Mouse (Mus musculus) CD4-positive, CD25-positive, alpha-beta regulatory T cell, adult 4 months (primary cell): ENCODE data around the gene Insm2. TPM values are rescaled to one million over a fixed set of nuclear protein-coding genes. Genes with fewer than 3 reads are reported as not detected.

Source experiments
- ATAC-seq: one replicate; pipeline ENCODE4 v1.8.0; 2017
- polyA plus RNA-seq, 2 experiments: library from polyadenylated mRNA; unstranded; fragments of 100-300 nt; shearing (Covaris generic); gene quantifications; one replicate each; pipeline ENCODE4 v1.2.1; 2017

Insm2 gene
- polyA plus RNA-seq, 2 experiments from 2014 or later, result 0.20 TPM; not detected in 1

DNA sequence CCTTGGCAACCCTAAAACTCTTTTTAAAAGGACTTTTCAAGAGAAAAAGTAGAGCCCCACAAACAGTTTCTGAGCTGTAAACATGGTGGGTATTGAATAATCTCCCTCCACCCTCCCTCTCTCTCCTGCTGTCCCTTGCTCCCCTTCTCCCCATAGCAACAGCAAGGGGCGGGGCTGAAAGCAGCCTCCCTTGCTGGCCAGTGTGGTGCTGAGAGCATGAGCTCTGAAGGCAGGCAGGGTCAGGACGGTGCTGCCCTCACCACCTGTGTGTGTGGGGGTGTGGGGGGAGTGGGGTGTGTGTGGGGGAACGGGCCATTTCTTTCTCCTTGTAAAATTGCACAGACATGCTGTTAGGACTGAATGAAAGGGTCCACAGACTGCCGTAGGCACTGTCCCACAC is 8.7 kb downstream of the Insm2 start:
- ATAC-seq, result no peak

GRCm38 (mm10) chr12:55610812-55611211 is 11.6 kb downstream of the Insm2 start:
- no peak for ATAC-seq

DNA sequence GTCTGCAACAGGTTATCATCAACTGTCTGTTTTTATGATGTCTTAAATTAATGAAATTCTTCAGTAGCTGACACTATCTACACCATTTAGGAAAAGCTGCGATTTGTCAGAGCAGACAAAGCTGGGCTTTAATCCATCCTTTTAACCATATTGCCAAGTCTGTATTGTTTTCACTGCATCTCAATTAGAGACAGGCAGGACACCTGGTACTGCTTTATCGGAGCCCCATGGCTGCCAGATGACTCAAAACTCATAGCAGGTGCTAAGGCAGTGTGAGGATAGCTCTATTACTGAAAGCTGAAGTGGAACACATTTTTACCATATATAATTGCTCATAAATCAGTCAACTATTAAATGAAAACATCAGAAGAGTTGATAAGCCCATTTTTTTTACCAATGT is 21.1 kb downstream of the Insm2 start:
- no peak for ATAC-seq

DNA sequence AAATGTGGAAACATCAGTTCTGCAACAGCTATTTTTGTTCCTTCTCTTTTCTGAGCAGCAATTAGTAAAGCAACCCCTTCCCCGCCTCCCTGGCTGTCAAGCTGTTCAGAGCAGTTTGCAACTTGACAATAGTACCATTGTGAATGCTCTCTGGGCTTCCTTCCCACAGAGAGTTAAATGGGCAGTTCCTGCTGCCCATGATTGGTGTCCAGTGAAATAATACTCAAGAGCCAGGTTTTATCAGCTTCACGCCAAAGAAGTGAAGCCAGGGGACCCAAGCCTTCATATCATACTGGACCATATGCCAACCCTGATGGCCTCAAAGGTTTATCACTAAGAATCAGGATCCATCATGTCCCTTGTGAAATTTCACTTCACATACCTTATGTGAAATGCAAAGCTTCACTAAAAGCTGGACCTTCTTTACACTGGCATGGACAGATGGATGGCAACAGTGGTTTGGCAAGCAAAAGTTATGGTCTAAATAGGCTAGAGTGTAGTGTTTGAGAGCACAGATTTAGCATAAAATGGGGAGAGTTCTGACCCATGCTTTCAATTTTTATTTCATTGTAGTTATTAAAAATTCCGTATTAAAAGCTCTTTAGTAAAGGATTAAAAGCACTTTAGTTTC is 23.5 kb downstream of the Insm2 start:
- ATAC-seq, result no peak

GRCm38 (mm10) chr12:55623254-55623653 is 24.0 kb downstream of the Insm2 start:
- ATAC-seq, result no peak

- ATAC-seq, result no peak
Measured at GRCm38 (mm10) chr12:55626711-55627110, 27.5 kb downstream of the Insm2 start.

DNA sequence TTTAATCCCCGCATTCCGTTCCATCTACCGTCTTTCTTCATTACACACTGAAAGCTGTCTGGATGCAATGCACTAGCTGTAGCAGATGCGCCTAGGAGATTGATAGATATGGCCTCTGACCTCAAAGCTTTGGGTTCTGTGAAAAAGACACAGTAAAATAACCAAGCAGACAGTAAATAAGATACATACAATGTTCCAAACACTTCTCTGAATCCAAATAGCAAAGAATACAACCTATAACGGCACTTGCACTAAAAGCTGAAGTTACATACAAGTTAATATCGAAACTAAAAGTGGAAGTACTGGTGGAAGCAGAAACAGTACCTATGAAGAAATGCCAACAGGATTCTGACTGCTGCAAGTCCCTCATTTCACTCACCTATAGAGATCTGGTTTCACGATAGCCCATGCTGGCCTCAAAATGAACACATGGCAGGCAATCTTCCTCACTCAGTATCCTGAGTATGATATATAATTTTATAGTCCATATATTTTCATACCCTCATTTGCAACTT is 48.8 kb downstream of the Insm2 start:
- peak; percentile 82 for ATAC-seq

Other genes starting within 250 kb of the Insm2 start
- gene Psma6, start 215.2 kb upstream of the Insm2 start, polyA plus RNA-seq, result 100 to 1,000 TPM; 249 to 250 TPM
- 100 to 1,000 TPM; 643 to 660 TPM for gene Nfkbia, start 106.8 kb upstream of the Insm2 start, polyA plus RNA-seq
- under 1 TPM in 1 of 2 experiments, not detected in 1; 0.26 TPM for gene Aldoart2, start 34.2 kb upstream of the Insm2 start, polyA plus RNA-seq
- gene Ralgapa1, start 221.7 kb downstream of the Insm2 start, polyA plus RNA-seq, result 10 to 100 TPM; 14.0 to 17.4 TPM
- gene Brms1l, start 236.9 kb downstream of the Insm2 start, polyA plus RNA-seq, result 10 to 100 TPM; 13.8 to 15.8 TPM